Mouse (Mus musculus) erythroblast, embryonic 14.5 days (primary cell): Measurements from ENCODE around the gene Usp37.

Experiments
- GATA1 ChIP-seq: IDR thresholded peaks from 2 replicates; pipeline ENCODE4 v1.6.1; 2012; ENCODE audit warnings: low read length, inconsistent platforms, mixed read lengths
- TAL1 ChIP-seq: IDR thresholded peaks from 3 replicates; pipeline ENCODE4 v1.6.1; 2012; ENCODE audit warnings: low read length, inconsistent platforms, mixed read lengths

DNA sequence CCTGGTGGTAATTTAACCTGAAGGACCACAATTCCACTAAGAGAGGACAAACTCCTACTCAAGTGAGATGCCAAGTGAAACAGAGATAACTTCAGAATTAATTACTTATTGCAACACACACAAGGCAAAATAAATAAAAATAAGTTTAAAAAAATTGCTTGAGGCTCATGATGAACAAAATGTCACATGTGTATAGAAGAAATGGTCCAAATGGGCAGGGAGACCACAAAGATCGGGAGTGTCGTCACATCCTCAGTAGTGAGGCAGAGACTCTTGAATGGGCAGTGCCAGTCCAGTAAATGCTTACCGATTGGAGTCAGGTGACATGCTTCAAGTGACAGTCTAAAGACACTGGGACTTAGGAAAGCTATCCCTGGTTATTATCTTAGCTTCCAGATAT, 143.6 kb downstream of the Usp37 start:
- no peak for TF ChIP-seq GATA1
- TF ChIP-seq TAL1: no peak
